Mouse (Mus musculus): Measurements from ENCODE around the gene Nit1. TPM values are rescaled to one million over a fixed set of nuclear protein-coding genes. Genes with fewer than 3 reads are reported as not detected.
"Not testable (repeated sequence)": the region's sequence is repeated elsewhere in the genome, so short reads cannot be mapped to it uniquely, and the experiment has no call there.

Gene Nit1
- polyA plus RNA-seq, 1 experiment from 2014 or later: 33.6 TPM

GRCm38 (mm10) chr1:171319748-171320147 is 25.7 kb downstream of the Nit1 start:
- Histone ChIP-seq H3K36me3 (replicated peaks) (0 out of 2 replicates have a peak, but pooled peaks cover under 1% of the 10 kb centered on the region), H3K4me3 (peak overlapping the region; percentile 42)
- DNase-seq (ENCODE audit: low spot score): no peak

DNA sequence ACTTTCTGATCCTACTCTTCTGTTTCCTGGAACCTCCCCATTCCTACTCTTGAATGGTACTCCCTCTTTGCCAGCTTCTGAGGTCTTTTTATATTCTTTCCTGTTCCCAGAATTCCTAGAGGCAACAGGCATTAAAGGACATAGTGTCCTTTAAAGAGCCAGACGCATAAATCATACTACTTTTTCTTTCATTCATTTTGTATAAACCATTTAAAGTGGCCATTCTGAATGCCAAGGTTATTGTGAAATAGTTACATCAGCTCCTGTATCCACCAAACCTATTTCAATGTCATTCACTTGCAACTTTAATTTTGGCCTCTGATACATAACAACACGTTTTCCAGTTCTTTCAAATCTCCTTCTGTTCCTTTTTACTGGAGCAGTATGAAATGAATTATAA is 36.1 kb downstream of the Nit1 start:
- Histone ChIP-seq H3K4me1 (no peaks in the 10 kb centered on the region), H3K36me3 (replicated peaks) (no peaks in the 10 kb centered on the region), H3K4me3 (no peak overlapping the region), H3K27ac (replicated peaks) (no peak overlapping the region), H3K27me3 (replicated peaks; ENCODE audit: low read depth, poor library complexity, severe bottlenecking) (0 out of 2 replicates have a peak, but pooled peaks cover 3% of the 10 kb centered on the region), H3K9me3 (no peaks in the 10 kb centered on the region)
- DNase-seq (ENCODE audit: low spot score): no peak
- 68% methylated on average over 2 of the region's 2 CpGs for WGBS

More at GRCm38 (mm10) chr1:171319748-171320147, 25.7 kb downstream of the Nit1 start:
- no peaks in the 10 kb centered on the region for H3K9me3 ChIP-seq
- H3K27me3 ChIP-seq (replicated peaks; ENCODE audit: low read depth, poor library complexity, severe bottlenecking): no peaks in the 10 kb centered on the region
- H3K27ac ChIP-seq (replicated peaks): no peak overlapping the region; the same call in 1 of the 2 replicates
- WGBS: 13% methylated on average over 7 of the region's 7 CpGs
- H3K4me1 ChIP-seq: peaks cover 9% of the 10 kb centered on the region; the same call in 1 of the 2 replicates

GRCm38 (mm10) chr1:171306157-171306556 is 39.3 kb downstream of the Nit1 start:
- not testable (repeated sequence) for H3K27ac ChIP-seq (replicated peaks); H3K36me3 ChIP-seq (replicated peaks); H3K4me1 ChIP-seq; H3K4me3 ChIP-seq; H3K9me3 ChIP-seq; DNase-seq (ENCODE audit: low spot score); H3K27me3 ChIP-seq (replicated peaks; ENCODE audit: low read depth, poor library complexity, severe bottlenecking)
- WGBS: 76% methylated on average over 5 of the region's 5 CpGs

- Histone ChIP-seq H3K27ac (replicated peaks) (no peak overlapping the region), H3K27me3 (replicated peaks; ENCODE audit: low read depth, poor library complexity, severe bottlenecking) (peaks cover 33% of the 10 kb centered on the region), H3K4me3 (no peak overlapping the region), H3K4me1 (peaks cover 7% of the 10 kb centered on the region), H3K9me3 (no peaks in the 10 kb centered on the region), H3K36me3 (replicated peaks) (no peaks in the 10 kb centered on the region)
- 68% methylated on average over 3 of the region's 3 CpGs for WGBS
- DNase-seq (ENCODE audit: low spot score): no peak
Observed at GRCm38 (mm10) chr1:171298226-171298625, 47.2 kb downstream of the Nit1 start.

GRCm38 (mm10) chr1:171295063-171295402 is 50.4 kb downstream of the Nit1 start:
- peak overlapping the region; percentile 98 for H3K27ac ChIP-seq (replicated peaks)
- no peaks in the 10 kb centered on the region for H3K9me3 ChIP-seq
- H3K4me1 ChIP-seq: peaks cover 11% of the 10 kb centered on the region
- no peak for DNase-seq (ENCODE audit: low spot score)
- peaks cover 14% of the 10 kb centered on the region for H3K36me3 ChIP-seq (replicated peaks)
- 19% methylated on average over 3 of the region's 3 CpGs for WGBS
- peaks cover 33% of the 10 kb centered on the region for H3K27me3 ChIP-seq (replicated peaks; ENCODE audit: low read depth, poor library complexity, severe bottlenecking)
- peak overlapping the region; percentile 71 for H3K4me3 ChIP-seq

DNA sequence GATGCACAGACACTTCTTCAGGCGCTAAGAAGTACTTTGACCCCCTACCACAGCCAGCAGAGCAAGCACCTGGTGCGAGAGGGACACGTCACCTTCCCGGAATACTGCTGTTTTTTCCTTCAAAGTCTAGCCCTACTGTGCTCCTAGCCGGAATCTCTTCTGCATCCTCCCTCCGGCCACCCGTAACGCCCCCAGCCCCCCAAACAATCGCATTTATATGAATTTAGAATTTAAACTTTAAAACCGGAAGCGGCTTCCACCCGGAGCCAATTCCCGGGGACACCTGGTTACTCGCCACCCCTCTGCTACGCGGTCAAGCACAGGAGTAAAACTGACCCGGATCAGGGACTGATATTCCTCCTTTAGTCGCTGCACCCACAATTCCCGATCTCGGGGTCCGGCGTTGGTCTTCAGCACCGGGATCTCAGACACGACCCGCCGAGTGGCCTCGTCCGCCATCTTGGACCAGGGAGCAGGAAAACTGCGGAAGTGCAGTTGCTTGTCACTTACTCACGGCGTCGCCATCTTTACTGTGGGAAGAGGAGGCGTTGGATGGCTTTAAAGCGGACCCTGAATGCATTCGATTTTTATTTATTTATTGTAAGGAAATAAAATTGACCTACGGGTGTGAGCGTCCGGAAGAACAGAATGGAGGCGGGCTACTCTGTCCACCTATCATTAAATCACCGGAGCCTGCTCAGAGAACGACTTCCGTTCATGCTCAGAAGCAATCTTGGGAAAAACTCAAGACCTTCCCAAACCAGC is 51.0 kb downstream of the Nit1 start, which contains the start of gene Ufc1:
Ufc1 (minus strand) TSS at position 727 of the 765 bp plus-strand sequence.
- under 1% methylated on average over 42 of the region's 42 CpGs for WGBS
- Histone ChIP-seq H3K4me1 (peaks cover 11% of the 10 kb centered on the region), H3K36me3 (replicated peaks) (peaks cover 19% of the 10 kb centered on the region), H3K27me3 (replicated peaks; ENCODE audit: low read depth, poor library complexity, severe bottlenecking) (peaks cover 33% of the 10 kb centered on the region), H3K9me3 (no peaks in the 10 kb centered on the region), H3K4me3 (peak within 1 kb of the TSS; percentile 71), H3K27ac (replicated peaks) (peak within 1 kb of the TSS; percentile 98)
- DNase-seq (ENCODE audit: low spot score): peak; percentile 83

GRCm38 (mm10) chr1:171293906-171294297 is 51.5 kb downstream of the Nit1 start:
- peak overlapping the region; percentile 98 for H3K27ac ChIP-seq (replicated peaks)
- peaks cover 11% of the 10 kb centered on the region for H3K4me1 ChIP-seq
- no peak for DNase-seq (ENCODE audit: low spot score)
- peaks cover 33% of the 10 kb centered on the region for H3K27me3 ChIP-seq (replicated peaks; ENCODE audit: low read depth, poor library complexity, severe bottlenecking)
- H3K36me3 ChIP-seq (replicated peaks): peaks cover 25% of the 10 kb centered on the region
- H3K9me3 ChIP-seq: no peaks in the 10 kb centered on the region
- WGBS: 54% methylated on average over 5 of the region's 5 CpGs
- H3K4me3 ChIP-seq: peak overlapping the region; percentile 71

DNA sequence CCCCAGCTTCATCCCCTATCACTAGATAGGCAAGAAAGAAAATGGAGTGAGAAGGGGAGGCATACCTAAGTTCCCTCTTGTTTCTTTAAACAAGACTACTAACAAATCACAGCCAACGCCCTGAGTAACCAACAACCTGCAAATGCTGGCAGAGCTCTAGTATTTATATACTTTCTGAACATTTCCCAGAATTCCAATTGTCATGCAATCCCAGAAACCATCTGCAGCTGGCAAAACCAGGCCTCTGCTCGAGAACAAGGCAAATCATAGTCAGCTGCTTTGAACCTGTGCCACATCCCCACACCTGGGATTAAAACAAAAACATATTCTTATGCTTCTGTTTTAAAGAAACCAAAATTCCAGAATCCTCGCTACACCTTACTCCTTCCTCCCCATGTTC is 52.1 kb downstream of the Nit1 start:
- Histone ChIP-seq H3K4me1 (peaks cover 14% of the 10 kb centered on the region), H3K27ac (replicated peaks) (no peak overlapping the region), H3K4me3 (peak overlapping the region; percentile 71), H3K27me3 (replicated peaks; ENCODE audit: low read depth, poor library complexity, severe bottlenecking) (peaks cover 27% of the 10 kb centered on the region), H3K36me3 (replicated peaks) (peaks cover 31% of the 10 kb centered on the region), H3K9me3 (no peaks in the 10 kb centered on the region)
- DNase-seq (ENCODE audit: low spot score): no peak
- 90% methylated on average over 3 of the region's 3 CpGs for WGBS

DNA sequence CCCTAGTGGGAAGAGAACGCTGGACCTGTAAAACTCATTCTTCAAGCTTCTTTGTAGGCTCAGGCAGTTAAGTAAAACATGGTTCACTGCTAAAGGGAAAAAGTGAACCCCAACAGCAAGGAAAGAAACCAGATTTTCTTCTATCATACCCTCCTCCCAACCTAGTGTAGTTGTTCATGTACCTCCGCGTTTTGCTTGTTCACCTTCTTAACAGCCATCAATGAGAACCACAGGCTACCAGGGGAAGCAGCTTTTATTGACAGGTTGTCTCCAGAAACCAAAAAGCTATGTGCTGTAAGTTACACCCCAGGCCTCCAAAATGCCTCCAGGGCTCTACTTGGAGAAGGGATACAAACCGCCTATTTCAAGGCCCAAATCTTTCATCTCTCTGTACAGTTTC is 57.1 kb downstream of the Nit1 start:
- Histone ChIP-seq H3K4me3 (peak overlapping the region; percentile 96), H3K27me3 (replicated peaks; ENCODE audit: low read depth, poor library complexity, severe bottlenecking) (no peaks in the 10 kb centered on the region), H3K4me1 (peaks cover 33% of the 10 kb centered on the region), H3K27ac (replicated peaks) (peak overlapping the region; percentile 100), H3K36me3 (replicated peaks) (peaks cover 69% of the 10 kb centered on the region), H3K9me3 (no peaks in the 10 kb centered on the region)
- WGBS: 63% methylated on average over 4 of the region's 4 CpGs
- DNase-seq (ENCODE audit: low spot score): no peak

Other genes with a start within 250 kb of the Nit1 start
- gene Cfap126, start 231.7 kb downstream of the Nit1 start, polyA plus RNA-seq (2016; fragmentation: Nextera tagmentation; extraction: Ambion mirVana): 1.1 and 2.0 TPM in 2 replicates
- 260 and 264 TPM in 2 replicates for gene Sdhc, start 195.0 kb downstream of the Nit1 start, polyA plus RNA-seq (2016; fragmentation: Nextera tagmentation; extraction: Ambion mirVana)
- gene Mpz, start 194.9 kb downstream of the Nit1 start, polyA plus RNA-seq (2016; fragmentation: Nextera tagmentation; extraction: Ambion mirVana): 0.48 and 0.91 TPM in 2 replicates
- gene Pcp4l1, start 149.4 kb downstream of the Nit1 start, polyA plus RNA-seq (2016; fragmentation: Nextera tagmentation; extraction: Ambion mirVana): 5.2 and 6.7 TPM in 2 replicates
- 0.21 TPM in 2 replicates for gene Nr1i3, start 131.7 kb downstream of the Nit1 start, polyA plus RNA-seq (2016; fragmentation: Nextera tagmentation; extraction: Ambion mirVana)
- gene Tomm40l, start 123.1 kb downstream of the Nit1 start, polyA plus RNA-seq (2016; fragmentation: Nextera tagmentation; extraction: Ambion mirVana): 32.4 and 33.3 TPM in 2 replicates
- gene Apoa2, start 120.6 kb downstream of the Nit1 start, polyA plus RNA-seq (2016; fragmentation: Nextera tagmentation; extraction: Ambion mirVana): 2.7 and 3.1 TPM in 2 replicates
- gene Fcer1g, start 111.3 kb downstream of the Nit1 start, polyA plus RNA-seq (2016; fragmentation: Nextera tagmentation; extraction: Ambion mirVana): 12.4 and 16.5 TPM in 2 replicates
- gene Adamts4, start 95.2 kb downstream of the Nit1 start, polyA plus RNA-seq (2016; fragmentation: Nextera tagmentation; extraction: Ambion mirVana): 11.8 and 12.7 TPM in 2 replicates
- gene Ndufs2, start 94.3 kb downstream of the Nit1 start, polyA plus RNA-seq (2016; fragmentation: Nextera tagmentation; extraction: Ambion mirVana): 269 and 279 TPM in 2 replicates
- gene B4galt3, start 75.3 kb downstream of the Nit1 start, polyA plus RNA-seq (2016; fragmentation: Nextera tagmentation; extraction: Ambion mirVana): 68.7 and 70.8 TPM in 2 replicates
- 52.0 and 57.5 TPM in 2 replicates for gene Ppox, start 64.5 kb downstream of the Nit1 start, polyA plus RNA-seq (2016; fragmentation: Nextera tagmentation; extraction: Ambion mirVana)
- 106 and 107 TPM in 2 replicates for gene Usp21, start 57.7 kb downstream of the Nit1 start, polyA plus RNA-seq (2016; fragmentation: Nextera tagmentation; extraction: Ambion mirVana)
- 100 and 105 TPM in 2 replicates for gene Ufc1, start 50.6 kb downstream of the Nit1 start, polyA plus RNA-seq (2016; fragmentation: Nextera tagmentation; extraction: Ambion mirVana)
- gene Dedd, start 16.5 kb downstream of the Nit1 start, polyA plus RNA-seq (2016; fragmentation: Nextera tagmentation; extraction: Ambion mirVana): 50.3 and 50.4 TPM in 2 replicates
- gene Pfdn2, start within 50 bp of the Nit1 start, polyA plus RNA-seq (2016; fragmentation: Nextera tagmentation; extraction: Ambion mirVana): 156 TPM in 2 replicates
- gene Klhdc9, start 15.2 kb upstream of the Nit1 start, polyA plus RNA-seq (2016; fragmentation: Nextera tagmentation; extraction: Ambion mirVana): 1.2 and 1.6 TPM in 2 replicates
- 2.6 and 4.6 TPM in 2 replicates for gene Nectin4, start 24.5 kb upstream of the Nit1 start, polyA plus RNA-seq (2016; fragmentation: Nextera tagmentation; extraction: Ambion mirVana)
- 0.65 and 0.72 TPM in 2 replicates for gene Arhgap30, start 43.3 kb upstream of the Nit1 start, polyA plus RNA-seq (2016; fragmentation: Nextera tagmentation; extraction: Ambion mirVana)
- gene Usf1, start 65.7 kb upstream of the Nit1 start, polyA plus RNA-seq (2016; fragmentation: Nextera tagmentation; extraction: Ambion mirVana): 138 and 139 TPM in 2 replicates
- gene Tstd1, start 73.2 kb upstream of the Nit1 start, polyA plus RNA-seq (2016; fragmentation: Nextera tagmentation; extraction: Ambion mirVana): 6.0 and 9.0 TPM in 2 replicates
- 34.7 and 37.6 TPM in 2 replicates for gene F11r, start 91.9 kb upstream of the Nit1 start, polyA plus RNA-seq (2016; fragmentation: Nextera tagmentation; extraction: Ambion mirVana)
- 7.4 and 9.3 TPM in 2 replicates for gene Alyref2, start 157.8 kb upstream of the Nit1 start, polyA plus RNA-seq (2016; fragmentation: Nextera tagmentation; extraction: Ambion mirVana)
- not detected in 2 replicates for gene Itln1, start 189.6 kb upstream of the Nit1 start, polyA plus RNA-seq (2016; fragmentation: Nextera tagmentation; extraction: Ambion mirVana)
- 0.19 TPM in 1 of 2 replicates, not detected in the other for gene Cd244a, start 213.5 kb upstream of the Nit1 start, polyA plus RNA-seq (2016; fragmentation: Nextera tagmentation; extraction: Ambion mirVana)